Mouse (Mus musculus) testis, postnatal 14 days (tissue): ENCODE results near the gene Hmbs.

Experiments used
- DNase-seq: peaks from one replicate; pipeline ENCODE4 v3.0.0; 2021; ENCODE audit warnings: low spot score

The Hmbs gene

DNA sequence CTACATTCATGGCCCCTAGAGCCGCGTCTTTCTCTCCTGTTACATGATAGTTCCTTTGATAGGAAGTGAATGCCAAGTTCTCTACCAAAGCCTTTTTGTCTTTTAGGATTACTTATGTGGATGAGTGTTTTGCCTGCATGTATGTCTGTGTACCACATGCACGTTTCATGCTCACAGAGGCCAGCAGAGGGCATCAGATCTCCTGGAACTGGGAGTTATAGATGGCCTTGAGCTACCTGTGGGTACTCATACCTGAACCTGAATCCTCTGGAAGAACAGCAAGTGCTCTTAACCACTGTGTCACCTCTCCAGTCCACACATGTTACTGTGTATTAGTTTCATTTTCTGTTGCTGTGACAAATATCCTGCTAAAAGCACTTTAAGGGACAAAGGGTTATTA is 51.5 kb downstream of the Hmbs start:
- DNase-seq: no peak

DNA sequence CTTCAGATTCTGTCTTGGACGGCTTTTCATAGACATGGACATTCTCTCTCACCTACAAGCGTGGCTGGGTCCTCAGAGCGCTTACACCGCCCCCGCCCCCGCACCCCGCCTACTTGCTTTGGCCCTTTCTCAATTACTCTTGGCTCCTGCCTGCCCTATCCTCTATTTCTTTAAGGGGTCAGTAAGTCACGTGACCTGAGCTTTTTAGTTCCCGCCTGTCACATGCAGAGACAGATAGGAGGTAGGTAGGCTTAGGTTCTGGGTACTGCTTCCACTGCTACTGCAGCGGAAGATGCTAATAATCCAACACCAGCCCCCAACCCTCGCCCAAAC is 55.1 kb downstream of the Hmbs start:
- no peak for DNase-seq

DNA sequence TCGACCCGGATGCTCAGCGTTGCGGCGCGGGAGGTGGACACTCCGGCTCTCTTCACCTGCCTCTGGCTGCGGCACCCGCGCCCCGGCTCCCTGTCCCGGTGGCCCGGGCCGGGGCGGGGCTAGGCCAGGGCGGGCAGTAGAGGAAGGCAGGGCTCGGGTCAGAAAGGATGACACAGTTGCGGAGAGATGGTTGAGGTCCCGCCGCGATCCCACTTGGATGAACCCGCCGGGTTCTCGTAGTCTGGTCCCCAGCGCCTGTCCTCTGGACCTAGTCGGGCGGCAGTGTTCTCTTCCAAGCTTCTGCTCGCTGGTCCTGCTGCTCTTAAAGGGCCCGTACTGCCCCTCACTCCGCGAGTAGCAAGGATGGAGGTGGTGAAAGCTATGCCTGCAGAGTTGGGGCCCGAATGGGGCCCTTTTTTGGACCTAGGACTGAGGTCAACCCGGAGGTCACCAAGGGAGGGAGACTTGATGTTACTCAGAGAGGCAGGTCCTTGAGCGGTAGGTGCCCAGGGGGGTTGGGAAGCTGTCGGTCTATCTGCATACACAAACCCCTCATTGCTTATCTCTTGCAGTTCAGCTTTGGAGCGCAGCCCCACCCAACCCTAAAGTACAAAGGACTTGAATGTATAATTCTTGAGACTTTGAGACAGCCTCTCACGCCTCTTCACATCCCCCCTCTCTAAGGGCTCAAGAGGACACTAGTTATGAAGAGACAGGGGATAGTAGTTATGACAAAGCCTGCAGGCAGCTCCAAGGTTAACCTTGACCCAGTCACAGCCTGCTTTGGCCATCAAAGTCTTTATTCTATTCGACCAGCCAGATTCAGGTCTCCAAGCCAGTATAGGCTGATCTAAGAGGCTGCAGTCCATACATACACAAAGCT is 55.7 kb downstream of the Hmbs start, which contains the start of gene Abcg4:
Gene Abcg4, minus strand, starts transcription at position 540 of the 883 bp plus-strand sequence.
- DNase-seq: no peak

DNA sequence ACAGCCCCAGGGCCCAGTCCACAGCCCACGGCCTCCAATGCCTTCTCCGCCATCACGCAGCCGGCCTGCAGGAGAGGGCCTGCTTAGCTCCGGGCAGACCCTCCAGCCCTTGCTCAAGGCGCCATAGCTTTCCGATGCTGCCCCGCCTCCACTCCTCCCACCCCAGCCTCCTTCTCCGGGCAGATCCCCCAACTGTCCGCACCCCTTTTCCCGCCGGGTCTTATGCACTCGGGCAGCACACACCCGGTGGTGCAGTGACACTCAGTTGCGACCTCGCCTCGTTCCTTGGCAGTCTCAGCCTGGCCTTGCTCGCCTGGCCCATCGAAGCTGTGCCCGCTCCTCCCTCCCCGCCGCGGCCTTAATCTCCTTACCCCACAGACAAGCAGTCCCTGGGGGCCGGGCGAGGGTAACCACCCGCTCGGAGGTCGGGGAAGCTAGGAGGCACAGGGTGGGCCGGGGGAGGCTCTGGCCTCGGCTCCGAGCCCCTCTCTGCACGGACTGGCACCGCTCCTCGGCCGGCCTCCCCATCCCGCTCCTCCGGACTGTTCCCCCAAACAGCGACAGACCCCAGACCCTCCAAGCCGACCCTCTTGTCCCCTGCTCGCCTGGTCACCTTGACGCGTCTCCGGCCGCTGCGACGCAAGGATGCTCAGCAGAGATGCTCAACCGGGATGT is 56.5 kb downstream of the Hmbs start:
- DNase-seq: peak; percentile 30

DNA sequence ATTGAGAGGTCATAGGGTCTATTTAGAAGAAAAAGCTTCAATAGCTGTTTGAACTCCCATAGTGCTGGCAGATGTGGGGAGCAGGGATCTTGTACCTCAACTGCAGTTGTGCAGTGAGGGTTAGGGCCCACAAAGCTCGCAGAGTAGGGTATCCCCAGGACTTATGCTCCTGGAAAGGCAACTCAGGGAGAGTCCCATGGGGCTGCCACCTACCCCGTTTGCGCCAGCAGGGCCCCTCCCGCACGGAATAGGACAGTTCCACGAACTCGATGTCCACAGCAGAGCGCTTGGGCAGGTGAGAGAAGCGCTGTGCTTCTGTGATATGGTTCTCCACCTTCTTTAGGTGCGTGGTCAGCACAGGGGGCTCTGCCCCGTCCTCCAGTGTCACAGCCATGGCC is 57.0 kb downstream of the Hmbs start:
- DNase-seq: no peak
